Mouse (Mus musculus) brain, embryonic 14.5 days (tissue): ENCODE data around the gene Lin37.
A peak's percentile ranks its signal among the peaks of the same experiment; 100 is the strongest.

Experiments used
- CTCF ChIP-seq: fragments of 200-500 bp; IDR thresholded peaks from 2 replicates; pipeline ENCODE4 v1.5.1; 2012; ENCODE audit warnings: inconsistent platforms, mild to moderate bottlenecking, moderate library complexity, borderline replicate concordance; ENCODE audit not compliant: insufficient read depth, insufficient read length; ENCODE audit errors: extremely low read depth
- POLR2A ChIP-seq: fragments of 200-500 bp; IDR thresholded peaks from 2 replicates; pipeline ENCODE4 v1.6.1; 2012; ENCODE audit warnings: mild to moderate bottlenecking, inconsistent platforms, borderline replicate concordance; ENCODE audit not compliant: poor library complexity, insufficient read depth, insufficient read length, severe bottlenecking; ENCODE audit errors: extremely low read depth

DNA sequence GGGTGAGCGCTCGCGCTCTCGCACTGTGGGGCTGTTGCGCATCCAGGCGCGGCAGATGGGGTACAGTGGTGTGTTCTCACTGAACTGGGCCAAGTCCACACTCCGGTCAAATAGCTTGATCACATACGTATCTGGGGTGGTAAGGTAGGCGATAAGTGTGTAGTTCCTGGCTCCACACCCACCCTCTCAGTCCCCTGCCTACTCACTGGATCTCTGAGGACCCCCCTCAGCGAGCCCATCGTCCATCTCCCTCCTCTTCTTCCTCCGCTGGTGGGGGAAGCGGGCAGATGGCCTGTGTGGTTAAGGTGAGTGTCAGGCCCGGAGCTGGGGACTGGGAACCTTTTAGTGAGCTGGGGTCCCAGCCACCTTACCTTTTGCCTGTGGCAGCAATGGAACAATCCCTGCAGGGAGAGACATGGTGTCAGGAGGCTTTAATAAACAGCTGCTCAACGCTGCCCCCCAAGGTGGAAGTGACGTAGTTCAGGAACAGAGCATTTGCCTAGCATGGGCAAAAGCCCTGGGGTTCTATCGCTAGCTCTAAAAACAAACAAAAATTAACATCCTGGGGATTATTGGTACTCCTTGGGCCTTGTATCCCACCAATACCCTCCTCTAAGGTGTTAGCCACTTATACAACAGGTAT, 2.6 kb downstream of the Lin37 start:
- TF ChIP-seq CTCF (peak; percentile 35; the same call in 1 of the 2 replicates), POLR2A (no peak)
